Mouse (Mus musculus) limb, embryonic 12.5 days (tissue): ENCODE measurements around the gene Cacnb2. TPM values are rescaled to one million over a fixed set of nuclear protein-coding genes. Genes with fewer than 3 reads are reported as not detected.

Experiments
- ATAC-seq: fragments of 200-750 bp; cut with Nextera tagmentation; 2 replicates; pipeline ENCODE4 v1.8.0; 2017; ENCODE audit warnings: low read depth, moderate TSS enrichment; ENCODE audit not compliant: insufficient number of reproducible peaks, insufficient read depth, low FRiP score, low TSS enrichment
- H3K27ac ChIP-seq: fragments of 300-500 bp; sonication (generic); 2 replicates; pipeline ENCODE4 v1.5.1; 2016; ENCODE audit warnings: mild to moderate bottlenecking, moderate library complexity
- H3K27me3 ChIP-seq: fragments of 300-500 bp; sonication (generic); 2 replicates; pipeline ENCODE4 v1.6.1; 2016; ENCODE audit warnings: mild to moderate bottlenecking, moderate library complexity
- H3K36me3 ChIP-seq: fragments of 300-500 bp; sonication (generic); 2 replicates; pipeline ENCODE4 v1.6.1; 2016; ENCODE audit warnings: mild to moderate bottlenecking, moderate library complexity
- H3K4me1 ChIP-seq: fragments of 300-500 bp; sonication (generic); replicated peaks from 2 replicates; pipeline ENCODE4 v1.6.1; 2016
- H3K4me2 ChIP-seq: fragments of 300-500 bp; sonication (generic); 2 replicates; pipeline ENCODE4 v1.6.1; 2016; ENCODE audit warnings: mild to moderate bottlenecking, moderate library complexity
- H3K4me3 ChIP-seq: fragments of 300-500 bp; sonication (generic); replicated peaks from 2 replicates; pipeline ENCODE4 v1.5.1; 2016; ENCODE audit warnings: mild to moderate bottlenecking
- H3K9ac ChIP-seq: fragments of 300-500 bp; sonication (generic); replicated peaks from 2 replicates; pipeline ENCODE4 v1.6.1; 2016; ENCODE audit warnings: mild to moderate bottlenecking, moderate library complexity
- H3K9me3 ChIP-seq: fragments of 300-500 bp; sonication (generic); 2 replicates; pipeline ENCODE4 v1.6.1; 2016; ENCODE audit warnings: mild to moderate bottlenecking, moderate library complexity
- WGBS: fragments of 180-500 bp; shearing (Covaris S2); methylation state at CpG from one replicate; pipeline ENCODE4 v1.1.7; 2016; 5-methylcytosine and 5-hydroxymethylcytosine counted together
- polyA plus RNA-seq: library from polyadenylated mRNA; unstranded; fragments of >200 nt; fragmentation: Nextera tagmentation; extraction: Ambion mirVana; gene quantifications from 2 replicates; pipeline ENCODE4 v1.2.1, GENCODE M21; 2016

Cacnb2 gene
- polyA plus RNA-seq, 1 experiment from 2014 or later: 3.0 TPM

DNA sequence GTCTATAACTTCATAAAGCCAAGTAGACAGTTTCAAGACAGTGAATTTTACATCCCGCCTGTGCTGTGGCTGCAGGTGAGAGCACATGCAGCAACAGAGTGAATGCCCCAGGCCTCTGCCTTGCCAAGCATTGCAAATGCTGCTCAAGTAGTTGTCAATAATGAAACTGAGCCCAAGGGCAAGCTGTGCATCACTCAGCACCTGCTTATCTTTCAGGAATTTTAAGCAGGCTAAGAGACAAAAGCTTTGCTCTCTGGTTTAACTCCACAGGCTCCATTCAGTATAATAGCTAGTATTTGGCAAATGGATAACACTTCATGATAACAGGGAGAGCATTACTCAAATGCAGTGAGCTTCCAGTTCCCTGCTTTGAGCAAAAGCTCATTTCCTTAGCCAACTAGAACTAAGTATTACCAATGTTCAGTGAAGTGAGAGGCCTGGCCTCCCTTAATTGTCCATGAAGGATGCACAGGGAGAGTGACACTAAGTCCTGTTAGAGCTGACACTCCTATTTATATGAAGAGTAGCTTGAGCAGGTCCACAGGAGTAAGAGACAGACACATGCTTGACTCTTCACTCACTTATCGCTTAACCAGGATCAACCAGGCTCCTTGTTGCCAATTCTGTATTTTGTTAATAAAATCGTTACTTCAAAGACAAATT lies 314.8 kb downstream of the Cacnb2 start:
- WGBS: 81% methylated on average over 3 of the region's 3 CpGs
- Histone ChIP-seq H3K4me2 (no peak overlapping the region), H3K27me3 (no peaks in the 10 kb centered on the region), H3K36me3 (no peaks in the 10 kb centered on the region), H3K4me1 (no peaks in the 10 kb centered on the region), H3K4me3 (no peak overlapping the region), H3K9ac (no peak overlapping the region), H3K27ac (no peak overlapping the region), H3K9me3 (no peaks in the 10 kb centered on the region)
- ATAC-seq: no peak

DNA sequence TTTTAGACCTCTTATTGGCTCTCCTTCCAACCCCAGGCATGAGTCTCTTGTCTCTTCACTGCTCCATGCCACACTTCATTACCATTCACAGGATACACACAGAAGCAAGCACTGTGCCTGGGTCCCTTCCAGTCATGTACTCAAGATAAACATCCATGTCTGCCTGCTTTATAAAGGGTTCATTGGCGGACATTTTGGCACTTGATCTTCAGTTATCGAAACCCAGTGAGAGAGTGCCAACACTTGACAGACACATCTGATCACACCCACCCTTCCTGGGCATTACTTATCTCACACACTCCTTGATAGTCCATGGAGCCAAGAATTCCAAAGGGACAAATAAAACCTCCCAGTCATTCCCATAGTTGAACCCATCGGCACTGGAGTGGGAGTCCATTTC lies 327.0 kb downstream of the Cacnb2 start:
- no peak overlapping the region for H3K27ac ChIP-seq
- no peak overlapping the region for H3K9ac ChIP-seq
- no peak for ATAC-seq
- H3K4me1 ChIP-seq: no peaks in the 10 kb centered on the region
- no peaks in the 10 kb centered on the region for H3K9me3 ChIP-seq
- no peaks in the 10 kb centered on the region for H3K36me3 ChIP-seq
- H3K4me3 ChIP-seq: no peak overlapping the region
- WGBS: 92% methylated on average over 3 of the region's 3 CpGs
- H3K27me3 ChIP-seq: no peaks in the 10 kb centered on the region
- H3K4me2 ChIP-seq: no peak overlapping the region

DNA sequence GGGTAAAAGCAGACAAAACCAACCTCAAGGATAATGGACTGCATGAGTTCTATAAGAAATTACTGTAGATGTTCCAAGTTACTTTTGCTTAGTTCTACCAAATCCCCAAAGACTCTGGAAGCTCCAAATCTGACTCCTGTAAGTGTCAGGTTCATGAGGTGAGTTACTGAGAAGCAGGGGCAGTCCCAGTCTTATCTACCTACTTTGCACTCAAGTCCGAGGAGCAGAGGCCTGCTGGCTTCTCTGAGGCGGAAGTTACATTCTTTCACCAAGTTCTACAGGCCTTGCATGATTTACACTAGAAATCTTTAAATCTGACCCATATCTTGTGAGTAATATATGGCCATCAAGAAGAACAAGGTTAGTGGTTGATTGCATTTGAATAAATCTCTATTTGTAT lies 329.1 kb downstream of the Cacnb2 start:
- Histone ChIP-seq H3K27me3 (no peaks in the 10 kb centered on the region), H3K9me3 (no peaks in the 10 kb centered on the region), H3K4me1 (no peaks in the 10 kb centered on the region), H3K36me3 (no peaks in the 10 kb centered on the region), H3K4me2 (no peak overlapping the region), H3K9ac (no peak overlapping the region), H3K27ac (no peak overlapping the region), H3K4me3 (no peak overlapping the region)
- WGBS: 86% methylated on average over 2 of the region's 2 CpGs
- ATAC-seq: no peak

DNA sequence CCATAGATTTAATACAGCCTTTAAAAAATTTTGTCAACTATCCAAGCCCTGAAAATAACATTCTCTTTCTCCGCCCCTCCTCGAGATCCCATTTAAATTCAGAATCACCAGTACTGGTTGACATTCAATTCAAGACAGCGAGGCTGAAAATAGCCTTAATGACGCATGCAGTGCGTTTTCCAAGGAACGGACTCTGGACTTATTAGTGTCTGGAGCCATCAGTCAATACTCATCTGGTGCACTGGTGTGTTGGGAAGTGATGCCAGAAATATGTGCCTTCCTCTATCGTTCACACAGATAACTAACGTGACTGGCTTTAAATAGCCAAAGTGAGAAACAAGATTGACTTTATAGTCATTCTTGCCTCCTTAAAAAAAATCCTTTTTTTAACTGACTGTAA lies 333.6 kb downstream of the Cacnb2 start:
- WGBS: 76% methylated on average over 8 of the region's 8 CpGs
- no peaks in the 10 kb centered on the region for H3K27me3 ChIP-seq
- H3K9ac ChIP-seq: no peak overlapping the region
- no peaks in the 10 kb centered on the region for H3K36me3 ChIP-seq
- H3K4me2 ChIP-seq: no peak overlapping the region
- H3K4me3 ChIP-seq: no peak overlapping the region
- ATAC-seq: no peak
- H3K9me3 ChIP-seq: no peaks in the 10 kb centered on the region
- H3K4me1 ChIP-seq: no peaks in the 10 kb centered on the region
- no peak overlapping the region for H3K27ac ChIP-seq

DNA sequence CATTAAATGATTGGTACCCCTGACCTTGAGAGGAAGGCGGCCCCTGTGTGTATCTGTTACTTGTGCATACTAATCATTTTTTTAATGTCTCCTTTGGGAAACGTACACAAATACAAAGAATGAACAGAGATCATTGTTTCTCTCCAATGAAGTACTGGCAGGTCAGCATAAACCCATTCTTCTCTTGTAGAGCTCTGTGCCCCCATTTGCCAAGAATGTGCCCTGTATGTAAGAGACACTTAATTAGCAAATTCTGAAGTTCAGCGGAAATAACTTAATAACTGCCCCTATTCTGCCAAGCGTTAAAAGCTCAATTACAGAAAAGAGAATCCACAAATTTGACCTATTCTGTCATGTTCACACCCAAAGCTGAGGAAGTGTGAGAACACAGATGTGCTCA lies 339.4 kb downstream of the Cacnb2 start:
- Histone ChIP-seq H3K9me3 (no peaks in the 10 kb centered on the region), H3K27ac (no peak overlapping the region), H3K4me1 (no peaks in the 10 kb centered on the region), H3K4me2 (no peak overlapping the region), H3K36me3 (no peaks in the 10 kb centered on the region), H3K27me3 (no peaks in the 10 kb centered on the region), H3K9ac (no peak overlapping the region), H3K4me3 (no peak overlapping the region)
- ATAC-seq: no peak
- 86% methylated on average over 4 of the region's 4 CpGs for WGBS

DNA sequence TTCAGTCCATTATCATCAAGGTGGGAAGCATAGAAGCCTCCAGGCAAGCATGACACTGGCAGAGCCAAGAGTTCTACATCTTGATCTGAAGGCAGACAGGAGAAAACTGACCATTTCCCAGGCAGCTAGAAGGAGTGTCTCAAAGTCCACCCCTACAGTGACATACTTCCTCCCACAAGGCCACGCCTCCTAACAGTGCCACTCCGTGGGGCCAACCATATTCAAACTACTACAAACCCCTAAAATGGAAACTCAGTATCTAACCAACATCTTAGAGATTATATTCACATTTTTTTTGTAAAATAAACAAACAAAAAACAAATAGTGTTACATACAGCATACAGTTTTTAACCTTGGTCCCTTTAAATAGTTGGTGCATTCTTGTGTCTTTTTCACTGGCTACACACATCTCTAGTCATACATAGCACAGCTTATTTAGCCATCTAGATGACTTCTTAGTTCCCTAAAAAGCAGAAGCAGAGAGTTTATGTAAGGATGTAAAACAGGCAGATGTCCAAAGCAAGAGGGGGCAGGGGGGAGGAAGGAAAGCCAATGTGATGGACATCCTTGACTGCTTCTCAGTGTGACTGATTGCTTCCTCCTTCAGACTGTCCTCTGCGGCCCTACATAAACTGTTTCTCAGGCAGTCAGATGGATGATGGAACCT lies 340.9 kb downstream of the Cacnb2 start:
- H3K4me1 ChIP-seq: no peaks in the 10 kb centered on the region
- no peak overlapping the region for H3K4me3 ChIP-seq
- ATAC-seq: no peak
- WGBS: 87% methylated on average over 3 of the region's 3 CpGs
- no peak overlapping the region for H3K9ac ChIP-seq
- H3K9me3 ChIP-seq: no peaks in the 10 kb centered on the region
- H3K4me2 ChIP-seq: no peak overlapping the region
- no peak overlapping the region for H3K27ac ChIP-seq
- no peaks in the 10 kb centered on the region for H3K36me3 ChIP-seq
- no peaks in the 10 kb centered on the region for H3K27me3 ChIP-seq

DNA sequence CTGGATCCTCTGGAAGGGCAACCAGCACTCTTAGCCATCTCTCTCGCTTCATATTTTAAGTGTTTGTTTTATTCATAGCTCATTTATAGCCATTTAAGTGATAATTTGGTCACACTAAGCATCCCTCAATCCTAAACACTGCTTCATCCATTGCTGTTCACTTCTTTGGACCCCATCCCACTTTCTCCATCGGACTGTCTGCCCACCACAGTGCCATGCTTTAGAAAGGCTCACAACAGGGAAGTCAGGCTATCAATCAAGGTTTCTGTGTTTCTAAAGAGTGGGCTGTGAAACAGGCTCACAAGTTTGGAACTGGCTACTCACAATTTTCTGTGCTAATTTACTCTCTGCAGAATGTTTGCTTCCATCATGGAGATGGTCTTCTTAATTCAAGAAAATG lies 350.2 kb downstream of the Cacnb2 start:
- H3K9me3 ChIP-seq: no peaks in the 10 kb centered on the region
- H3K36me3 ChIP-seq: no peaks in the 10 kb centered on the region
- no peaks in the 10 kb centered on the region for H3K4me1 ChIP-seq
- H3K4me3 ChIP-seq: no peak overlapping the region
- WGBS: 79% methylated on average over 2 of the region's 2 CpGs
- H3K27me3 ChIP-seq: no peaks in the 10 kb centered on the region
- ATAC-seq: no peak
- no peak overlapping the region for H3K4me2 ChIP-seq
- no peak overlapping the region for H3K27ac ChIP-seq
- H3K9ac ChIP-seq: no peak overlapping the region

DNA sequence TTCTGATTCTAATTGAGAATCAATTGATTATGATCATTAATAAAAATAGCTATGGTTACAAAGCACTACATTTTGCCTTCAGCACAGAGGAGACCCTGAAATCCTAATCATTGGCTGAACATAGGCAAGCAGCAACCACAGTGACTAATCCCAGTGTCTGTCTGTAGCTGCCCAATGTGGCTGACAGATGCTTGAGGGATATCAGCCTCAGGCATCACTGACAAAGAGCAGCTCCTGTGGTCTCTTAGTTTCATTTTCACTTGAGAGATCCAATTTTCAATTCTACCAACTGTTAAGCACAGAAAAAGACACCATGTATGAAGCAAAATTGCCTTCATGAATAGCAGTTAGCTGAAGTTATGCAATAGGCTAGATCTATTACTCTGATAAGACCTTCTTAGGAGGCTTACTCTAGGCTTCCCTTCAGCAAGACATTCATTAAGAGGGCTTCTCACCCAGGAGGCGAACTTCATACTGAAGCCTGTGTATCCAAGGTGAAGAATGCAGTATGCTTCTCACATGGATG lies 358.1 kb downstream of the Cacnb2 start:
- Histone ChIP-seq H3K4me1 (peaks cover 4% of the 10 kb centered on the region; the same call in 1 of the 2 replicates), H3K4me2 (no peak overlapping the region), H3K27ac (no peak overlapping the region), H3K27me3 (no peaks in the 10 kb centered on the region), H3K9me3 (no peaks in the 10 kb centered on the region), H3K36me3 (no peaks in the 10 kb centered on the region), H3K9ac (no peak overlapping the region), H3K4me3 (no peak overlapping the region)
- no peak for ATAC-seq
- 68% methylated on average over 1 of the region's 1 CpGs for whole genome bisulfite sequencing

DNA sequence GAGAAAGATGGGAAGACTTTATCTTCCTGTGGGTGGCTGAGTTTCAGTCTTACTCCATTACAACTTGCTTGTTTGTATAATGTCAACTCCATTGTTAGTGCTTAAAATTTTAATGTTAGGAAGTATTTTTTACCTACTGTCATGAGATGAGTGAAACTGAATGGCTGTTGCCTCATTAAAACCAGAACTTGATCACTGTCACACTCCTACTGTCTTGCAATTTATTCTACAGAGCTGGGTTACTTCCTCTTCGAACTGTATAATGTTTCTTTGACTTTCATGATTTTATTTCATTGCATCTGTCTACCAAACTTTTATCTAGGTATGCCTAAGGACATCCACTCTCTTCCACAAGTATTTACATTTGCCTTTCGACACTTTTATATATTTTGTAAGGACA lies 358.6 kb downstream of the Cacnb2 start:
- WGBS: 92% methylated on average over 2 of the region's 2 CpGs
- Histone ChIP-seq H3K4me3 (no peak overlapping the region), H3K9ac (no peak overlapping the region), H3K4me2 (no peak overlapping the region), H3K4me1 (peaks cover 9% of the 10 kb centered on the region), H3K27ac (no peak overlapping the region), H3K27me3 (no peaks in the 10 kb centered on the region), H3K9me3 (no peaks in the 10 kb centered on the region), H3K36me3 (no peaks in the 10 kb centered on the region)
- ATAC-seq: no peak

DNA sequence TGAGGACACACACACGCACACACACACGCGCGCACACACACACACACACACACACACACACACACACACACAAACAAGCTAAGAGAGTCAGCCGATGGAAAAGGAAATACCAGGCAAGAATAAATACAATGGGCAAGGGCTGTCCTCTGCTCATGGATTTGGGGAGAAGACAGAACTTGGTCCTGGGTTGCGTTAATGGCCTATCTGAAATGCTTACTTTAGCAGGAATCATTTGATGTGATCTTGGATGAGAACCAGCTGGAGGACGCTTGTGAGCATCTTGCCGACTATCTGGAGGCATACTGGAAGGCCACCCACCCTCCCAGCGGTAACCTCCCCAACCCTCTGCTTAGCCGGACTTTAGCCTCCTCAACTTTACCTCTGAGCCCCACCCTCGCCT lies 381.1 kb downstream of the Cacnb2 start:
- 83% methylated on average over 11 of the region's 11 CpGs for WGBS
- H3K9me3 ChIP-seq: no peaks in the 10 kb centered on the region

DNA sequence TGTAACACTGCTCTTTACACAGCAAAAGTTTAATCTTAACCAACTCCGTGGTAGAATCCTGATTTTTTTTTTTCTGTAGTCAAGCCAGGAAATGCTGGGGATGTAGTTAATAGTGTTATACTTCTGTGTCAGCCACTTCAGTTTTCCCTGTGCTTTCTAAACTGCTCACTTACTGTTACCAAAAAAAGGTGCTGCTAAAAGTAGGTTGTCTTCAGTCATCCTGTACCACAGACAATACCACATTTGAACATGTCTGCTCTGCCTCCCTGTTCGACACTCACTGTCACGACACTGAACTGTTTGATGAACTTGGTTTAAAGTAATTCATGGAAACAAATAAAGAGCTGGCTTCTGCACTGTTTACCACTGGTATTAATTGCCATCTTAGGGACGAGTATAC lies 385.6 kb downstream of the Cacnb2 start:
- Histone ChIP-seq H3K27me3 (no peaks in the 10 kb centered on the region), H3K9me3 (no peaks in the 10 kb centered on the region), H3K4me2 (no peak overlapping the region), H3K4me3 (no peak overlapping the region), H3K36me3 (0 out of 2 replicates have a peak, but pooled peaks cover 4% of the 10 kb centered on the region), H3K9ac (no peak overlapping the region), H3K4me1 (no peaks in the 10 kb centered on the region), H3K27ac (no peak overlapping the region)
- WGBS: 82% methylated on average over 4 of the region's 4 CpGs
- ATAC-seq: no peak

More for the DNA sequence above, 381.1 kb downstream of the Cacnb2 start:
- Histone ChIP-seq H3K36me3 (0 out of 2 replicates have a peak, but pooled peaks cover 4% of the 10 kb centered on the region), H3K4me3 (no peak overlapping the region), H3K27me3 (no peaks in the 10 kb centered on the region), H3K27ac (no peak overlapping the region), H3K4me1 (no peaks in the 10 kb centered on the region), H3K9ac (no peak overlapping the region), H3K4me2 (no peak overlapping the region)
- ATAC-seq: no peak
